Mouse (Mus musculus): ENCODE results near the gene Plekhn1.
A peak's percentile ranks its signal among the peaks of the same experiment; 100 is the strongest.

Plekhn1 gene

GRCm38 (mm10) chr4:156234701-156235213, at the start of gene Plekhn1:
Plekhn1 (minus strand) TSS chr4:156234857.
- peak; percentile 83 for DNase-seq (ENCODE audit: extremely low spot score)

- DNase-seq (ENCODE audit: extremely low spot score): peak; percentile 27
Observed at GRCm38 (mm10) chr4:156255078-156255839, 20.6 kb upstream of the Plekhn1 start, which contains the start of gene Samd11. Samd11 (minus strand) TSS chr4:156255657.

DNA sequence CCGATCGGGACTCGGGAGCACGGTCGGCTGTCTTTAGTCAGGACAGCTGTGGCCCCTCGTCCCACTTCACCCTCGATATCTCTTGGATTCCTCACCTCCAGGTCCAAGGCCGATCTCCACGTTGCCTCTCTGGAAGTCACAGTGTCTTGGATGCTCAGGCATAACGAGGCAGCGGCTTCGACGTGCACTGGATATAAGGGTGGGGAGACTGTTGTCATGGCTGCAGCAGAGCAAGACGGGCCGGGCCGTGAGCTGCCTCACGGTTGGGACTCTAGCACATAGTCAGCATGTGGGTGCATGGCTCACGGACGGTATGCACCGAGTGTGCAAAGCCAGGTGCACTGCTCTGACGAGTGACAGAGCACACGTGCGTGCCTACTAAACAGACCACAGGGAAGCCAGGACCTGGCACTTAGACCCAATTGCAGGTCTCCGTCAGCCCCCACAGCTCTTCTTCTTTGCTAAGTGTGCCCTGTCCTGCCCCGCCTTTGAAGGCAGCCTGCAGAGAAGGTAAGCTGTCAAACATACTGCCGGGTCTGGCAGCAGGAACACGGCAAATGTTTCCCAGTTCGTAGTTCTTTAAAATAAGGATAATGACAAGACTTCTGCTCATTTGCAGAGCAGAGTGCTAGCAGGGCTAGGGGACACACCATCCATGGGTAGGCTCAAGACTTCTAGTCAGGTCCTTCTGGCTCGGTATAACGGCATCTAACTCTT, 19.9 kb upstream of the Plekhn1 start:
- peak; percentile 30 for DNase-seq (ENCODE audit: extremely low spot score)

GRCm38 (mm10) chr4:156253043-156253442, 18.4 kb upstream of the Plekhn1 start:
- no peak for DNase-seq (ENCODE audit: extremely low spot score)

GRCm38 (mm10) chr4:156252619-156253018, 18.0 kb upstream of the Plekhn1 start:
- DNase-seq (ENCODE audit: extremely low spot score): no peak

DNA sequence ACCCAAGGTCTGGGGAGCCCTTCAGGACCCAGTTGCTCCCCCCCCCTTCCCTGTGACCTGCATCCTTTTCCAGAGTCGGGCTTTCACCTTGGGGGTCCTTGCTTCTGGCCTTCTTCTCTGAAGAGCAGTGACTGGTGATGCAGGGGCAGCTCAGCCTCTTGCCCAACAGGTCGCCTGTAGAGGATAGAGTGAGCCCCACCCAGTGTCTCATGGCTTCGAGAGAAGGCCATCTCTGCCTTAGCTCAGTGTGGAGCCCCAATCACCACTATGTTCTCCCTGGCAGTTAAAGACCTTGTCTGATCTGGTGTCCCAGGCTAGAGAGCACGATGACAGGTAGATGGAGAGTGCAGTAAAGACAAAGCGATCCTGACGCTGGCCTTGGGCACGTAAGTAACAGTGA, 17.5 kb upstream of the Plekhn1 start:
- DNase-seq (ENCODE audit: extremely low spot score): no peak

DNA sequence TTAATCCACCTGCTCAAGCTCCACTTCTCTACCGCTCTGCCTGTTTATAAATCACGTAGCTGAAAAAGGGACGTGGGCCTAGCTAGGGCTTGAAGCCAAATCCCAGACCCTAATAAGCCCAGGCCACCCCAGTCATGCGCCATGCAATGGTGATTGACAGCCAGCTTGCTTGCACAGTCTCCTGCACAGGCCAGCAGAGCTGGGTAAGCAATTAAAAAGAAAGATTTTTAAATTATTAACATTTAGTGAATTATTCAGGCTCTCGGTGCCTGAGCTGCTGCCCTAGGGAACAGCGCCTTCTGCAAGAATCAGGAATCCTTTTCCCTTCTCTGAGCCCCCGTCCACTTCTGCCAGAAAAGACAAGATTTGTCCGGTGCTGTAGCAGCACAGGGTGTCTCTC, 16.4 kb upstream of the Plekhn1 start:
- no peak for DNase-seq (ENCODE audit: extremely low spot score)

GRCm38 (mm10) chr4:156249567-156249966, 14.9 kb upstream of the Plekhn1 start:
- DNase-seq (ENCODE audit: extremely low spot score): no peak

DNA sequence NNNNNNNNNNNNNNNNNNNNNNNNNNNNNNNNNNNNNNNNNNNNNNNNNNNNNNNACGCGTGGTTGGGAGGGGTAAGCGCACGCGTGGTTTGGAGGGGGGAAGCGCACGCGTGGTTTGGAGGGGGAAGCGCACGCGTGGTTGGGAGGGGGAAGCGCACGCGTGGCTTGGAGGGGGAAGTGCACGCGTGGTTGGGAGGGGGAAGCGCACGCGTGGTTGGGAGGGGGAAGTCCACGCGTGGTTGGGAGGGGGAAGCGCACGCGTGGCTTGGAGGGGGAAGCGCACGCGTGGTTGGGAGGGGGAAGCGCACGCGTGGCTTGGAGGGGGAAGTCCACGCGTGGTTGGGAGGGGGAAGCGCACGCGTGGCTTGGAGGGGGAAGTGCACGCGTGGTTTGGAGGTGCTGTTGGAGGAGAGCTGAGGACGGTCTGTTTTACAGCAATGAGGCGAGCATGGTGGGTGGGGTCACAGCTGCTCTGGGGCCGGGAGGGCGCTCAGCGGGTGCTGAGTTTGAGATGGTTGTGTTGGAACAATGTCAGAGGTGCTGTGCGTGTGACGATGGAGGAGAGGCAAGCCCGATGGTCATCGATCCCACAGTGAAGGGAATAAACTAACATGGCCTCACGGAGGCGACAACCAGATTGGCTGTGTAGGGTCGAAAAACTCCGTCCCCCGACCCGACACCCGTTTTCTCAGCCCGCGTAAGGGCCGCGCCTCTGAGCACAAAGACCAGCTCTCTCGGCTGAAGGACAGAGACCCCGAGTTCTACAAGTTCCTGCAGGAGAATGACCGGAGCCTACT, 2.2 kb upstream of the Plekhn1 start:
- peak; percentile 47 for DNase-seq (ENCODE audit: extremely low spot score)

DNA sequence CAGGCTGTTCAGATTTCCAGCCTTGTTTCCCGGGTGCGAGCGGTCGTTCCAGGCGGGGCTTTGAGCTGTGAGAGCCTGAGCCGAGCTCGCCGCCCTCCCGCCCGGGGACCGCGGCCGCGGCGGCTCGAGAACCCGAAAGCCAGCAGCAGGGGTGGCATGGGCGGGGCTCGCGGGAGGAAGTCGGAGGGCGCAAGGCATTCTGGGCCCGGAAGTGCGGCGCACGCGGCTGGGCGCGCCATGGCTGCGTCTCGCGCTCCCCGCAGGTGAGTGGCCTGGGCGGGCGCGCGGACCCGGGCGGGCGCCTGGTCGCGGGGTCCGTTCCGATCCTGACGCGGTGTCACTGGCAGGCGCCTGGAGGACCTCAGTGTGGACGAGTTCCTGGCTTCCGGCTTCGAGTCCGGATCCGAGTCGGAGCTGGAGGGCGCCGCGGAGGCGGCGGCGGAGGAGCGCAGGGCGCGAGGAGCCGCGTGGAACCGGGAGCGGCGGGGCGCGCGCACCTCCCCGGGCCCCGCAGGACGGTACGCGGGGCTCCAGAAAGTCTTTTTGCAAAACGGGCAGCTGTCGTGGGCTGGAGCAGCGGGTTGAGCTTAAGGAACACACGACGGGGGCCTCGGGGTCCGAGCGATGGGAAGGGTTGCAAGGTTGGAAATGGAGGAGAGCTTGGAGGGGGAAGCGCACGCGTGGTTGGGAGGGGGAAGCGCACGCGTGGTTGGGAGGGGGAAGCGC, 1.3 kb upstream of the Plekhn1 start, which contains the start of gene Noc2l:
Gene Noc2l (plus strand): TSS at position 203 of the 726 bp plus-strand sequence.
- peak; percentile 93 for DNase-seq (ENCODE audit: extremely low spot score)

DNA sequence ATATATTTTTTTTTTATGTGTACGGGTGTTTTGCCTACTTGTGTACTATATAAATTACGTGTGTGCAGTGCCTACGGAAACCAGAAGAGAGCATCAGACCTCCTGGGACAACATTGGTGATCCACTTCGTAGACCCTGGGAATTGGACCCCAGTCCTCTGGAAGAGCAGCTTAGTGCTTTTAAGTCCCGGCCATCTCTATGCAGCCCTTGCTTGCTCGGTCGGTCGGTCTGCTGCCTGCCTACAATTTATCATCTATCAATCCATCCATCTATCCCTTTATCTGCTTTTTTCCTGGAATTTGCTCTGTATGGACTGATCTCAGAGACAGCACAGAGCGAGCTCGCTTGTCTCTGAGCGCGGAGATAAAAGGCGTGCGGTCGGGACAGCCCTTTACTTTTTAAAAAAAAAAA, 708 bp upstream of the Plekhn1 start:
- DNase-seq (ENCODE audit: extremely low spot score): no peak

DNA sequence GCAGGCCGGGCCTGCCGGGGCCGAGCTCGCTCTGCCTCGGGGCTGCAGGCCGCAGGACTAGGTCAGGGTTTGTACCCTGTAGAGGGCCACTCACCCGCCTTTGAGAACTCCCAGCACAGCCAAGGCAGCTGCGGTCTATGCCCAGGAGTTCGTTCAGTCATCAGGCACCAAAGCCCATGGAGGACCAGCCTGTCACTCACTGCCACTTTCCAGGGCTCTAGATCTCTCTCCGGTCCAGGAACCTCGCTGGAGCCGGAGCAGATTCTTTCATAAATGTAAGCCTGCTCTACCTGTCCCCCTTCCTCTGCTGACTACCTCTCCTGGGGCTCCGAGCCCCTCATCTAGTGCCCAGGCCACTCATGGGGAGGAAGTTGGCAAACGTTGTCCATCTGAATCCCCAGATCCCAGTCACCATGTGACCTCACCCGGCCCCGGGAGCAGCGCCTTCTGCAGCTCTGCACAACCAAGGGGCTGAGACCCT, 596 bp downstream of the Plekhn1 start:
- DNase-seq (ENCODE audit: extremely low spot score): peak; percentile 51

DNA sequence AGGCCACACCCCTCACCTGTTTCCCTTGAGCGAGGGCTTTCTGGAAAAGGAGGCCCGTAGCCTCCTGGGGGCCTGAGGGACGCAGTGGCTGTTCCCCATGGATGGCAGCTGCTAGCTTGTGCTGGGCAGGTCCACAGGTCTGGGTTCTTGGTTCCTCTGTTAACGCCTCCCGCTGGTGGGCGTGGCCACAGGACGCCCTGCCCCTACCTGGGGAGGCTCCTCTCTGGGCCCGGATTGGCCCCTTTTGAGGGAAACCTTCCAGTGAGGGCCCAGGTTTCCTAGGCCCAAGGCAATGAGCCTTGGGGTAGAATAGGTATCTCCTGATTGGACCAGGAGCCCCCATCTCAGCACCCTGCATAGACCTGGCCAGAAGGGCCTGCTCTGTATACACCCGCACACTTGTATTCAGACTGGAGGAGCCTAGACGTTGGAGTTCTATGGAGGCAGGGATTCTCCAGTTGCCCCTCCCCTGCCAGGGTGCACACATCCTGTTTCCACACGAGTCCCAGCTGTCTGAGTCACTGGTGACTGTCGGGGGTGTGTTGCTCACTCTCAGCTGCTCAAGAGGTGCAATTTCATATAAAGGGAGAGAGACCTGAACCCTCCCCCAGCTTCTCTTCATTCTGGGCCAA, 6.1 kb downstream of the Plekhn1 start:
- DNase-seq (ENCODE audit: extremely low spot score): no peak

GRCm38 (mm10) chr4:156227752-156228392, 6.8 kb downstream of the Plekhn1 start:
- no peak for DNase-seq (ENCODE audit: extremely low spot score)

GRCm38 (mm10) chr4:156224276-156224675, 10.4 kb downstream of the Plekhn1 start:
- DNase-seq (ENCODE audit: extremely low spot score): no peak

DNA sequence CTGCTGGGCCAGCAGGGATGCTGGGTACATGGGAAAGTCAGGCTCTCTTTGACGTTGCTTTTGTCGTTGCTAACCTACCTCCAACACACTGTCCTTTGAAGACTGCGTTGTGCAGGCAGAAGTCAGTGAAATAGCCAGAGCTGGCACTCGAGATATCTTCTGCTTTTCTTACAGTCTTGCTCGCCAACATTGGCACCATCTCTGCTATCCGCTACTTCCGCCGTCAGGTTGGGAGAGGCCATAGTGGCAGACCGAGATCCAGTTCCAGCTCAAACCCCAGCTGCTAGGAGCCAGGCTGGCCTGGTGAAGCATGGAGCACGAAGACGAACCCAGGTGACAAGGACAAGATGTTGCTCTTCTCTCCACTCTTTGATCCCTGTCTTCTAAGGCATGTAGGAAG, 14.7 kb downstream of the Plekhn1 start:
- no peak for DNase-seq (ENCODE audit: extremely low spot score)

- DNase-seq (ENCODE audit: extremely low spot score): no peak
Observed at GRCm38 (mm10) chr4:156217838-156218237, 16.8 kb downstream of the Plekhn1 start.

- DNase-seq (ENCODE audit: extremely low spot score): no peak
Observed at GRCm38 (mm10) chr4:156217022-156217669, 17.5 kb downstream of the Plekhn1 start.

GRCm38 (mm10) chr4:156216196-156216595, 18.5 kb downstream of the Plekhn1 start:
- DNase-seq (ENCODE audit: extremely low spot score): no peak

GRCm38 (mm10) chr4:156215649-156216048, 19.0 kb downstream of the Plekhn1 start, which contains the start of gene Perm1:
Perm1 (plus strand) TSS chr4:156215868.
- DNase-seq (ENCODE audit: extremely low spot score): no peak
